Mouse (Mus musculus) heart, postnatal 4 days (tissue): Measurements from ENCODE around the gene Gm8281. TPM values are rescaled to one million over a fixed set of nuclear protein-coding genes. Genes with fewer than 3 reads are reported as not detected.
"Not testable (repeated sequence)": the region's sequence is repeated elsewhere in the genome, so short reads cannot be mapped to it uniquely, and the experiment has no call there.

ENCODE experiments used
- DNase-seq: peaks from one replicate; pipeline ENCODE4 v3.0.0; 2021
- total RNA-seq, 2 experiments: library from RNA; stranded (reverse); gene quantifications; 2 replicates each; pipeline ENCODE4 v1.2.3; 2021

Gm8281 gene
- under 1 TPM in 1 of 2 experiments, not detected in 1; 0.52 TPM for total RNA-seq

DNA sequence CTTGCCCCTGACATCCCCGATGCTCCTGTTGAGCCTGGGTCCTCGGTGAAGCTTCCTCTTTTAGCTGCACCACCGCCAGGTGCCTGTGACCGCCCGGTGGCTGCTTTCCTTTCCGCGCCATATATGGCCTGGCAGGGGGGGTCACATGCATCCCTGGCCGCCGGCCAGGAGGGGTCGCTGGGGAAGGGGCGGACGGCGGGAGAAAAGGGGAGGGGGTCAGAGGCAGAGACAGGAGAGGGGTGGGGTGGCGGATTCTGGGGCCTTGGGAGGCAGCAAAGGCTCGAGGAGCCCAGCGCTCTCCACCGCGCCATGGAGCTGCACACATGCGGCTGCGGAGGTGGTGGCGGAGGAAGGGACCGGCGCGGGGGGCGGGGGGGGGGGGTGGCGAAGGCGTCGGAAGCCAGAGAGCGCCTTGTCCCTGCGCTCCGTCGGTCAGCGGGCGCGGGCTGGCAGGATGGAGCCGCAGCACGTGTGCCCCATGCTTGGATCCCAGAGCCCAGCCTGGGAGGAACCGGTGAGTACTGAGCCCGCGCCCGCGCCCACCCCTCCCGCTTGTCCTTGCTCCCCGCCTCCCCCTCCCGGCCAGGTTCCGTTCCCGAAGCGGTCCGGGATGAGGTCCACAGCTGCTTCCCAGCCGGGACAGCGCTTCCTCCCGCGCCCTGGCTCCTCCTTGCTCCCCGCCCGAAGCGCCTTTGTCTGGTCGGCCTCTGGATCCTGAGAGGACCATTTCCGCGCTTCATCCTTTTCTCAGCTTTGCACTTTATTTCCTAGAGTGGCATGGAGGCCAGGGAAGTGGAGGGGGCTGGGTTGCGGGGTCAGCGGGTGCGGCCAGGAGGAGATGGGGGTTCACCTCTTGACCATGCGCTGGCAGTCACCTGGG, at the start of gene Gm8281:
Gene Gm8281, plus strand, starts transcription at position 430 of the 880 bp plus-strand sequence.
- DNase-seq: peak; percentile 3

DNA sequence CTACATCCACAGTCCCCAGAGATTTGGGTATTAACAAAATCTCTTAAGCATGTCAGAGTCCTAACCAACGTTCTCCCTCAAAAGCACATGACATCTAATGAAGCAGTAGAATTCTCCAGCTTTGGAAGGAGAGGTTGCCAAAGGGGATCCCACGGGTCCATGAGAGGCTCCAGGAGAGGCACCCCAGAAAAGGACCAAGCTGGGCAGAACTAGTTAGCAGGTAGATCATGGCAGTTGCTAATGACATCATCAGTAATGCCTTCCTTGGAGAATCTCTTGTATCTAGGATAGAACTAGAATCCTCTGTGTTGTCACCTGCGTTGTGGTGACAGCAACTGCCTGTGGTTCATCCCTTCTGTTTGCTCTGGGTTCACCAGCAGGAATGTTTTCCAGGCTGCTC, 20.5 kb upstream of the Gm8281 start, which contains the start of gene 4930555G01Rik:
Gene 4930555G01Rik, plus strand, starts transcription at position 301 of the 400 bp plus-strand sequence.
- not testable (repeated sequence) for DNase-seq

DNA sequence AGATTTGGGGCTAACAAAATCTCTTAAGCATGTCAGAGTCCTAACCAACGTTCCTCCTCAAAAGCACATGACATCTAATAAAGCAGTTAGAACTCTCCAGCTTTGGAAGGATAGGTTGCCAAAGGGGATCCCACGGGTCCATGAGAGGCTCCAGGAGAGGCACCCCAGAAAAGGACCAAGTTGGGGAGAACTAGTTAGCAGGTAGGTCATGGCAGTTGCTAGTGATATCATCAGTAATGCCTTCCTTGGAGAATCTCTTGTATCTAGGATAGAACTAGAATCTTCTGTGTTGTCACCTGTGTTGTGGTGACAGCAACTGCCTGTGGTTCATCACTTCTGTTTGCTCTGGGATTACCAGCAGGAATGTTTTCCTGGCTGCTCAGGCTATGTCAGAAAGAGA, 60.4 kb downstream of the Gm8281 start, which contains the start of gene Gm8279:
Gene Gm8279, plus strand, starts transcription at position 301 of the 400 bp plus-strand sequence.
- not testable (repeated sequence) for DNase-seq

Other genes starting within 250 kb of the Gm8281 start
- not detected for gene Gm3269, start 232.9 kb upstream of the Gm8281 start, total RNA-seq
- gene Gm3264, start 215.5 kb upstream of the Gm8281 start, total RNA-seq: 1 to 10 TPM in 1 of 2 experiments, under 1 TPM in 1; 0.81 to 5.3 TPM
- not detected for gene Gm3278, start 178.6 kb upstream of the Gm8281 start, total RNA-seq
- not detected for gene Gm8297, start 87.1 kb upstream of the Gm8281 start, total RNA-seq
- gene Gm3298, start 55.1 kb upstream of the Gm8281 start, total RNA-seq: not detected
- not detected for gene 4930555G01Rik, start 20.4 kb upstream of the Gm8281 start, total RNA-seq
- gene Gm8279, start 60.5 kb downstream of the Gm8281 start, total RNA-seq: not detected
- gene Gm3317, start 93.5 kb downstream of the Gm8281 start, total RNA-seq: not detected
- not detected for gene Gm8271, start 114.8 kb downstream of the Gm8281 start, total RNA-seq
- not detected for gene Gm3526, start 189.5 kb downstream of the Gm8281 start, total RNA-seq